Mouse (Mus musculus) neural tube, embryonic 14.5 days (tissue): ENCODE results near the gene Ctxn2. TPM values are rescaled to one million over a fixed set of nuclear protein-coding genes. Genes with fewer than 3 reads are reported as not detected.

ENCODE experiments used
- ATAC-seq: fragments of 200-750 bp; cut with Nextera tagmentation; 2 replicates; pipeline ENCODE4 v1.8.0; 2017; ENCODE audit warnings: low read depth, mild to moderate bottlenecking, moderate TSS enrichment, moderate library complexity
- H3K27ac ChIP-seq: fragments of 300-500 bp; sonication (generic); 2 replicates; pipeline ENCODE4 v1.5.1; 2014; ENCODE audit warnings: low read depth, mild to moderate bottlenecking, control low read depth, low read length, moderate library complexity, mixed read lengths
- H3K27me3 ChIP-seq: fragments of 300-500 bp; sonication (generic); 2 replicates; pipeline ENCODE4 v1.6.1; 2014; ENCODE audit warnings: low read length; ENCODE audit not compliant: control insufficient read depth, insufficient read depth
- H3K36me3 ChIP-seq: fragments of 300-500 bp; sonication (generic); 2 replicates; pipeline ENCODE4 v1.6.1; 2014; ENCODE audit warnings: low read length, mixed read lengths; ENCODE audit not compliant: control insufficient read depth, insufficient read depth
- H3K4me1 ChIP-seq: fragments of 300-500 bp; sonication (generic); 2 replicates; pipeline ENCODE4 v1.6.1; 2014; ENCODE audit warnings: low read length; ENCODE audit not compliant: control insufficient read depth, insufficient read depth
- H3K4me2 ChIP-seq: fragments of 300-500 bp; sonication (generic); 2 replicates; pipeline ENCODE4 v1.6.1; 2014; ENCODE audit warnings: mild to moderate bottlenecking, low read depth, low read length, control low read depth
- H3K4me3 ChIP-seq: fragments of 300-500 bp; sonication (generic); 2 replicates; pipeline ENCODE4 v1.5.1; 2014; ENCODE audit warnings: low read depth, low read length, control low read depth, mixed read lengths
- H3K9ac ChIP-seq: fragments of 300-500 bp; sonication (generic); replicated peaks from 2 replicates; pipeline ENCODE4 v1.6.1; 2014; ENCODE audit warnings: low read depth, mild to moderate bottlenecking, control low read depth, low read length, mixed read lengths
- H3K9me3 ChIP-seq: fragments of 300-500 bp; sonication (generic); 2 replicates; pipeline ENCODE4 v1.6.1; 2016; ENCODE audit warnings: low read length; ENCODE audit not compliant: control insufficient read depth
- WGBS: fragments of 180-500 bp; shearing (Covaris S2); extraction: QIAGEN DNeasy Blood & Tissue Kit; methylation state at CpG from one replicate; pipeline ENCODE4 v1.1.7; 2014; 5-methylcytosine and 5-hydroxymethylcytosine counted together
- polyA plus RNA-seq: library from polyadenylated mRNA; unstranded; fragments of >200 nt; fragmentation: Nextera tagmentation; extraction: Ambion mirVana; gene quantifications from 2 replicates; pipeline ENCODE4 v1.2.1, GENCODE M21; 2014

Ctxn2 gene
- polyA plus RNA-seq, 1 experiment from 2014 or later: 23.6 TPM

DNA sequence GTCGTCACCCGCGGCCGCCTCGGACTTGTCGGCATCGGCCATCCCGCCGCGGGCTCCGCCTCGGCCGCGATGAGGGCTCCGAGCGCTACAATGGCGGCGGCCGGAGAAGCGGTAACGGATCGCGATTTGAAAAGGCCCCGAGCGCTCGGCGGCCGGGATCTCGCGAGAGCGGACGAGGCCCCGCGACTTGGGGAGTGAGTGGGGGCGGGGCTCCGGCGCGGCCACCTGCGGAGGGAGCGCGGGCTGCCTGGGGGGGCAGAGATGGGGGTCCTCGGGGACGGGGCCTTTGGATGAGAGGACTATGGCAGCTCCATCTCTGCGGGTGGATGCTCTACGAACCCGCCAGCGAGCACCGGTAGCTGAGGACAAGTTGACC, 13.0 kb upstream of the Ctxn2 start, which contains the start of gene Myef2:
Gene Myef2, minus strand, starts transcription at position 185 of the 376 bp plus-strand sequence.
- Histone ChIP-seq H3K4me3 (peak within 1 kb of the TSS; percentile 73), H3K27me3 (no peaks in the 10 kb centered on the region), H3K9me3 (no peaks in the 10 kb centered on the region), H3K4me1 (peaks cover 14% of the 10 kb centered on the region), H3K27ac (peak within 1 kb of the TSS; percentile 96), H3K9ac (peak within 1 kb of the TSS; percentile 99), H3K36me3 (no peaks in the 10 kb centered on the region), H3K4me2 (peak within 1 kb of the TSS; percentile 64)
- under 1% methylated on average over 37 of the region's 48 CpGs for WGBS
- peak; percentile 89 for ATAC-seq

DNA sequence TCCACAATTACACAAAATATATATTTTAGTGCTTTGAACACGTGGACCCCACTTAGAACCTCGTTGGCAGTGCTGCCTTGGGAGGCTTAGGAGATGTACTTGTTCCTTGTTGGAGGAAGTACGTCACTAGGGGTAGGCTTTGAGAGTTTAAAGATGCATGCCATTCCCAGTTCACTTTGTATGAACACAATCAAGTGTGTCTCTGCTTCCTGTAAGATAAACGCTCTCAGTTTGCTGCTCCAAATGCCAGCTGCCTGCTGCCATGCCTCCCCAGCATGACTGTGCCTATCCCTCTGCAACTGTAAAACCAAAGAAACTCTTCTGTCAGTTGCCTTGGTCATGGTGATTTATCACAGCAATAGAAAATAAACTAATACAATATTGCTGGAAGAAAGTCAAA, 10.7 kb upstream of the Ctxn2 start:
- Histone ChIP-seq H3K4me1 (peaks cover 10% of the 10 kb centered on the region), H3K4me2 (no peak overlapping the region), H3K27me3 (no peaks in the 10 kb centered on the region), H3K36me3 (no peaks in the 10 kb centered on the region), H3K4me3 (no peak overlapping the region), H3K9ac (no peak overlapping the region), H3K27ac (no peak overlapping the region), H3K9me3 (no peaks in the 10 kb centered on the region)
- ATAC-seq: no peak
- WGBS: 38% methylated on average over 4 of the region's 4 CpGs

DNA sequence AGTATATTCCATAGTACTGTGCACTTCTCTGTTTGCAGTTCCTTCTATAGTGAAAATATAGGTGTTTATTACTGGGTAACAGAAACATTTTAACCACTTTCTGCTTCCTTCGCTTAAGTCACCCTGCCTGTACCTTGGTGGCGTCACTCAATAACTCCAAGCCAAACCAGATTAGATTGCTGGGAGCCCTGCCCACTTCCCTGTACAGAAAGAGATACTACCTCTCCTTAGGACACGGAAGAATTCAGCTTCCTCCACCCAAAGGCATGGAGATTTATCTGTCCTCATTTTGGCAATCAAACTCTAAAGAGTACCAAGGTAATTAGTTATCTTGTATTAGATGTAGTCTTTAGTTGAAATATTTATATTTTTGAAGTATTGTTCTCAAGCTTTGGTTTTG, 9.7 kb upstream of the Ctxn2 start:
- Histone ChIP-seq H3K9ac (no peak overlapping the region), H3K4me2 (no peak overlapping the region), H3K27ac (no peak overlapping the region), H3K4me1 (peaks cover 4% of the 10 kb centered on the region), H3K27me3 (no peaks in the 10 kb centered on the region), H3K9me3 (no peaks in the 10 kb centered on the region), H3K4me3 (no peak overlapping the region), H3K36me3 (no peaks in the 10 kb centered on the region)
- no peak for ATAC-seq
- WGBS: 87% methylated on average over 3 of the region's 3 CpGs

DNA sequence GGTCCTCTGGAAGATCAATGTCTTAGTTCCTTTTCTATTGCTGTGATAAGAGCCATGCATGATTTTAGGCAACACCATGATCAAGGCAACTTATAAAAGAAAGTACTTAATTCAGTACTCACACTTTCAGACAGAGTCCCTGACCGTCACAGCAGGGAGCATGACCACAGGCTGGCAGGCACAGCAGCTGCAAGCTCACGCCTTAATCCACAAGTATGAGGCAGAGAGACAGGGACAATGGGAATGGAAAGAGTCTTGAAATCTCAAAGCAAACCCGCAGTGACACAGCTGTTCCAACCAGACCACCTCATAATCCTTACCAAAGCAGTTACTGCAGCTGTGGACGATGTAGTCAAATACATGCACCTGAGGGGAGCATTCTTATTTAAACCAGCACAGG, 2.4 kb upstream of the Ctxn2 start:
- no peak overlapping the region for H3K9ac ChIP-seq
- H3K4me2 ChIP-seq: no peak overlapping the region
- H3K36me3 ChIP-seq: no peaks in the 10 kb centered on the region
- H3K4me3 ChIP-seq: no peak overlapping the region
- 38% methylated on average over 4 of the region's 4 CpGs for WGBS
- no peak overlapping the region for H3K27ac ChIP-seq
- ATAC-seq: no peak
- H3K27me3 ChIP-seq: no peaks in the 10 kb centered on the region
- 0 out of 2 replicates have a peak, but pooled peaks cover 3% of the 10 kb centered on the region for H3K4me1 ChIP-seq
- H3K9me3 ChIP-seq: no peaks in the 10 kb centered on the region

DNA sequence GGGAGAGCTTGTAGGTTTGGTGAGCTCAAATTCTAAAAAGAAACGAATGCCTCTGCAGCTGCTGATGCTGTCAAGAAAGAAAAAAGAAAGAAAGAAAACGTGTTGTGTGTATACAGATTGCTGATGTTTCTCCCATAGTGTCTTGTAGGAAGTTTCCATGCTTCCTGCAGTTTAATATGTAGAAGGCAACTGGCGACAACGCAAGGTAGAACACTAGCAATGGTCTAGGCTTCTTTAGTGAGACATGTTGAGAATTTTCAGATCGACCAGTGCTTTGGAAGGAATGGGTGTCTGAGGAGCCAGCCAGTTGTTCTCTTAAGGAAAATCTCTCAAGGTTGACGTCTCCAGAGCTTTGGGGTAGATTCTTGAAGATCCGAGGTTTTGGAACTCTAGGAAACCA, 354 bp downstream of the Ctxn2 start:
- 29% methylated on average over 7 of the region's 7 CpGs for WGBS
- 0 out of 2 replicates have a peak, but pooled peaks cover 3% of the 10 kb centered on the region for H3K4me1 ChIP-seq
- peak overlapping the region; percentile 75 for H3K4me2 ChIP-seq
- H3K9ac ChIP-seq: peak overlapping the region; percentile 54
- ATAC-seq: no peak
- no peaks in the 10 kb centered on the region for H3K27me3 ChIP-seq
- no peaks in the 10 kb centered on the region for H3K36me3 ChIP-seq
- peak overlapping the region; percentile 82 for H3K27ac ChIP-seq
- peak overlapping the region; percentile 43 for H3K4me3 ChIP-seq
- no peaks in the 10 kb centered on the region for H3K9me3 ChIP-seq

DNA sequence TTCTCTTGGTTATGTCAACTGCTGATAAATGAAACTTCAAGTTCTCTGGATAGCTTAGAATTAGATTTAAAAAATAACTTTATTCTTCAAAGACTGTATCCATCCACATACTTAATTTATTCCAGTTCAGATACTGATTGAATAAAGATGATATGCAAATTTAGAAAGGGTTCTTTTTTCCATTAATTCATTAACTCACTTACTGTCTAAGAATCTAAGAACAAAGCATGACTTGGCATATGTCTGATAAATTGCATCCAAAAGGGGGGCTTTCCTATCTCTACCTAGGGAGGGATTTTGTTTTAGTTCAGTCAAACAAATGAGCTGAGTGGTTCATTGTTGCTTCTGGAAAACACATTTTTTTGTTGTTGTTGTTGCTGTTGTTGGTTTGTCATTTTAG, 5.8 kb downstream of the Ctxn2 start:
- no peaks in the 10 kb centered on the region for H3K4me1 ChIP-seq
- H3K9ac ChIP-seq: no peak overlapping the region
- H3K4me3 ChIP-seq: no peak overlapping the region
- H3K36me3 ChIP-seq: no peaks in the 10 kb centered on the region
- no peak overlapping the region for H3K4me2 ChIP-seq
- no peaks in the 10 kb centered on the region for H3K27me3 ChIP-seq
- H3K27ac ChIP-seq: no peak overlapping the region
- H3K9me3 ChIP-seq: no peaks in the 10 kb centered on the region
- no peak for ATAC-seq

DNA sequence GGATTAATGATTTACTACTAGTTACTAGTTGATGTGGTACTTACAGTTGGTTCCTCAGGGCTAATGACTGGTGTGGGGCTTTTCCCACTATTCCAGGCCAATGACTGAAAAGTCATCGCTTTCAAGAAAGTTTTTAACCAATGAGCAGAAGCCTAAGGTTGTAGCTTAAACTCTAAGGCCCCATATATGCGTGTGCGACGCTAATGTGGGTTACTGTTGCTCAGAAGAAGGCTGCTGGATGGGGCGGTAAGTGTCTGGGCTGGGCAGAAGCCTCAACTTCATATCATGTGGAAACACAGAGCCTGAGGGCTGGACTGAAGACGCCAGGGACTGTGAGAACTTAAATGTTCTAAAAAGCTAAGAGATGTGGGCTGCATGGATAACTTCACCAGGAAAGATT, 15.9 kb downstream of the Ctxn2 start, which contains the start of gene Slc12a1:
Gene Slc12a1, plus strand, starts transcription at position 118 of the 400 bp plus-strand sequence.
- Histone ChIP-seq H3K27me3 (no peaks in the 10 kb centered on the region), H3K36me3 (no peaks in the 10 kb centered on the region), H3K9ac (no peak within 1 kb of the TSS), H3K4me1 (no peaks in the 10 kb centered on the region), H3K9me3 (no peaks in the 10 kb centered on the region), H3K4me3 (no peak within 1 kb of the TSS), H3K4me2 (no peak within 1 kb of the TSS), H3K27ac (no peak within 1 kb of the TSS)
- WGBS: 88% methylated on average over 6 of the region's 6 CpGs
- ATAC-seq: no peak

DNA sequence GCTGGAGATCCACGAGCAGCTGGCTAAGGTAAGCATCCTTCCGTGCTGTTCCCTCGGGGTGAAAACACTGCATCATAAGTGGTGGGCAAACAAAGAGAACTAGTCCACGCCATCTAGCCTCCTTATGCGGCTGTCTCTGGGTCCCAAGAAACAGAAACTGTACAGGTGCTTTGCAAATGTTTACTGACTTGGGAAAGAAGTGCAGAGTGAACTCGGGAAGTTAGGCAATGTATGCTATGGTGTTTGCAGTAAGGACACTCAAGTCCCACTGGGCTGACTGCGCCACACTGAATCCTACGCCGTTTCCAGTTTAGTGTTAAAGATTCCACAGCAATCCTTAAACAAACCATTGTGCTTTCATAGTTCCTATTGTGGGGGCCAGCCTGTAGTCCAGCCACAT, 17.8 kb downstream of the Ctxn2 start:
- H3K4me1 ChIP-seq: no peaks in the 10 kb centered on the region
- WGBS: 85% methylated on average over 9 of the region's 9 CpGs
- no peaks in the 10 kb centered on the region for H3K36me3 ChIP-seq
- no peak overlapping the region for H3K4me3 ChIP-seq
- H3K9me3 ChIP-seq: no peaks in the 10 kb centered on the region
- H3K9ac ChIP-seq: no peak overlapping the region
- no peak for ATAC-seq
- no peak overlapping the region for H3K27ac ChIP-seq
- H3K4me2 ChIP-seq: no peak overlapping the region
- H3K27me3 ChIP-seq: no peaks in the 10 kb centered on the region

DNA sequence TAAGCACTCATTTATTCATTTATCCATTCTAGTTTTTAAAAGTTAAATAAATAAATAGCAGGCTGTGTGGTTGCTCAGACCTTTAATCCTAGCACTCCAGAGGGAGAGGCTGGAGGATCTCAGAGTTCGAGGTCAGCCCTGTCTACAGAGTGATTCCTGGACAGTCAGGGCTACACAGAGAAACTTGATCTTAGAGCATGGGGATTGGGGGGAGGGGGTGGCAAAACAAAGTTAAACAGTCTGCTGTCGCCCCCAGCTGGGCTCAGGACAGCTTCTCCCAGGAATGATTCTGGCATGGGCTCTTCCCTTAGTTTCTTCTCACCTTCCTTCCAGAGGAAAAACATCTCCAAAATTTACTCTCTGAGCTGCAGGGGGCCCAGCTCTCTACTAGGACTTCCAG, 19.0 kb downstream of the Ctxn2 start:
- H3K9me3 ChIP-seq: no peaks in the 10 kb centered on the region
- ATAC-seq: no peak
- H3K4me1 ChIP-seq: no peaks in the 10 kb centered on the region
- H3K27me3 ChIP-seq: no peaks in the 10 kb centered on the region
- no peak overlapping the region for H3K9ac ChIP-seq
- no peaks in the 10 kb centered on the region for H3K36me3 ChIP-seq
- no peak overlapping the region for H3K27ac ChIP-seq
- no peak overlapping the region for H3K4me2 ChIP-seq
- H3K4me3 ChIP-seq: no peak overlapping the region
- 38% methylated on average over 2 of the region's 2 CpGs for WGBS
